Mouse (Mus musculus): ENCODE data around the gene Vps37c. TPM values are rescaled to one million over a fixed set of nuclear protein-coding genes. Genes with fewer than 3 reads are reported as not detected.
A peak's percentile ranks its signal among the peaks of the same experiment; 100 is the strongest.

Vps37c gene
- polyA plus RNA-seq, 2 experiments, result 6.0 to 9.3 TPM

DNA sequence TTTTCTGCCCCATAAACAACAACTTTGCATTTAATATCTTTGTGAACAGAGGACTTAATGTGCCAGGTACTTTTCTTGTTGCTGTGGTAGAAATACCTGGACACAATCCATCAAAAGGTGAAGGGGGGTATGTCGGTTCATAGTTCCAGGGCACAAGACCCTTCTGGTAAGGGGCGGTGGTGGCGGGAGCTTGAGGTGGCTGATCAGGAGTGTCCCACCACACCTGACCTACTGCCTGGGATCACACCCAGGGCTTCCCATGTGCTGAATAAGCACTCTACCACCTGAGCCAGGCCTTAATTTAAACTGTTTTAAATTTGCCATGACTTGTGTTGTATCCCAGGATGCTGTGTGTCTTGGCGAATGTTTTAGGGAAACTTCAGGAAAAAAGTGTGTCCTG lies 2.6 kb downstream of the Vps37c start:
- Histone ChIP-seq H3K9me3 (ENCODE audit: control insufficient read depth, low read length) (no peaks in the 10 kb centered on the region), H3K9ac (replicated peaks) (peak overlapping the region; percentile 51), H3K4me2 (ENCODE audit: low read depth) (peak overlapping the region; percentile 86), H3K4me1 (replicated peaks; ENCODE audit: control insufficient read depth in 2 of 2, insufficient read depth in 2 of 2, low read length in 1 of 2) (peaks cover 42 to 56% of the 10 kb centered on the region in 2 experiments), H3K27me3 (ENCODE audit: control insufficient read depth, insufficient read depth, low read length) (no peaks in the 10 kb centered on the region), H3K36me3 (replicated peaks; ENCODE audit: control insufficient read depth, insufficient read depth, low read depth) (no peaks in the 10 kb centered on the region), H3K27ac (peak overlapping the region; percentile 76), H3K4me3 (ENCODE audit: insufficient read depth in 1 of 2, low read depth in 2 of 2, low read length in 2 of 2) (peak overlapping the region in 1 of 2 experiments; percentile 4; a peak in 1 of 4 replicates)
- no peak for TF ChIP-seq EP300 (IDR thresholded peaks at IDR 0.05; ENCODE audit: low read depth)
- TF ChIP-seq CTCF (IDR thresholded peaks at IDR 0.05; ENCODE audit: low read depth), result no peak
- no peak for ATAC-seq (ENCODE audit: insufficient read depth)
- WGBS (ENCODE audit: insufficient replicate concordance), result 76% methylated on average over 4 of the region's 4 CpGs
- DNase-seq (ENCODE audit: low read depth in 3 of 3, low spot score in 3 of 3), result no peak

DNA sequence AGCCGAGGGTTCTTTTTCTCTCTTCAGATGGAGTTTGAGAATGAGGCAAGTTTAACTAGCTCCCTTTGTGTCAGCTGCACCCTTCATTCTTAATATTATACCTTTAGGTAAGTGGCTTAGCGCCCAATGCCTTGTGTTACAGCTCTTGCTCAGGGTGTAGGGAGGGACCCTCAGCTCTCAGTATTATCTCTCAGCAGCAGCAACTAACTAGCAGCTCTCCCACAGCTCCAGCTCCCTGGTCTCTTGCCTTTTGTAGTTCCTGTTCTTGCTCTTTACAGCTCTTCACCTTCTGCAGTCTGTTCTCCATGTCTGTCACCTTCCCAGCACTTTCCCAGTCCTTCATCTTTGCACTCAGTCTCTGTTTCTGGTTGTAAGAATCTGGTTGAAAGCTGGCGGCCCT lies 3.1 kb downstream of the Vps37c start:
- peak overlapping the region; percentile 86 for H3K4me2 ChIP-seq (ENCODE audit: low read depth)
- H3K9me3 ChIP-seq (ENCODE audit: control insufficient read depth, low read length), result no peaks in the 10 kb centered on the region
- 27% methylated on average over 3 of the region's 3 CpGs for WGBS (ENCODE audit: insufficient replicate concordance)
- peak; percentile 25; the same call in 1 of the 2 replicates for TF ChIP-seq EP300 (IDR thresholded peaks at IDR 0.05; ENCODE audit: low read depth)
- no peak for TF ChIP-seq CTCF (IDR thresholded peaks at IDR 0.05; ENCODE audit: low read depth)
- peaks cover 44 to 58% of the 10 kb centered on the region in 2 experiments for H3K4me1 ChIP-seq (replicated peaks; ENCODE audit: control insufficient read depth in 2 of 2, insufficient read depth in 2 of 2, low read length in 1 of 2)
- H3K36me3 ChIP-seq (replicated peaks; ENCODE audit: control insufficient read depth, insufficient read depth, low read depth), result no peaks in the 10 kb centered on the region
- no peaks in the 10 kb centered on the region for H3K27me3 ChIP-seq (ENCODE audit: control insufficient read depth, insufficient read depth, low read length)
- H3K9ac ChIP-seq (replicated peaks), result peak overlapping the region; percentile 51
- DNase-seq (ENCODE audit: low read depth in 3 of 3, low spot score in 3 of 3) (peak in 2 of 3 experiments; percentile 30 to 45), ATAC-seq (ENCODE audit: insufficient read depth) (peak; percentile 36; the same call in 1 of the 2 replicates)
- peak overlapping the region in 1 of 2 experiments; percentile 4; a peak in 1 of 4 replicates for H3K4me3 ChIP-seq (ENCODE audit: insufficient read depth in 1 of 2, low read depth in 2 of 2, low read length in 2 of 2)
- peak overlapping the region; percentile 76 for H3K27ac ChIP-seq

GRCm38 (mm10) chr19:10692361-10692760 lies 3.8 kb downstream of the Vps37c start:
- no peaks in the 10 kb centered on the region for H3K27me3 ChIP-seq (ENCODE audit: control insufficient read depth, insufficient read depth, low read length)
- peaks cover 46 to 63% of the 10 kb centered on the region in 2 experiments for H3K4me1 ChIP-seq (replicated peaks; ENCODE audit: control insufficient read depth in 2 of 2, insufficient read depth in 2 of 2, low read length in 1 of 2)
- H3K4me2 ChIP-seq (ENCODE audit: low read depth), result peak overlapping the region; percentile 86
- no peaks in the 10 kb centered on the region for H3K36me3 ChIP-seq (replicated peaks; ENCODE audit: control insufficient read depth, insufficient read depth, low read depth)
- TF ChIP-seq CTCF (IDR thresholded peaks at IDR 0.05; ENCODE audit: low read depth), result no peak
- no peak for TF ChIP-seq EP300 (IDR thresholded peaks at IDR 0.05; ENCODE audit: low read depth)
- H3K27ac ChIP-seq, result peak overlapping the region; percentile 76
- no peaks in the 10 kb centered on the region for H3K9me3 ChIP-seq (ENCODE audit: control insufficient read depth, low read length)
- 74% methylated on average over 4 of the region's 4 CpGs for WGBS (ENCODE audit: insufficient replicate concordance)
- no peak overlapping the region for H3K4me3 ChIP-seq (ENCODE audit: insufficient read depth in 1 of 2, low read depth in 2 of 2, low read length in 2 of 2)
- no peak for ATAC-seq (ENCODE audit: insufficient read depth)
- peak overlapping the region; percentile 51 for H3K9ac ChIP-seq (replicated peaks)
- DNase-seq (ENCODE audit: low read depth in 3 of 3, low spot score in 3 of 3), result no peak

- no peak for ATAC-seq (ENCODE audit: insufficient read depth)
- no peak for TF ChIP-seq EP300 (IDR thresholded peaks at IDR 0.05; ENCODE audit: low read depth)
- no peak for TF ChIP-seq CTCF (IDR thresholded peaks at IDR 0.05; ENCODE audit: low read depth)
Observed at GRCm38 (mm10) chr19:10693926-10694682, 5.6 kb downstream of the Vps37c start.

GRCm38 (mm10) chr19:10695801-10696200 lies 7.3 kb downstream of the Vps37c start:
- H3K36me3 ChIP-seq (replicated peaks; ENCODE audit: control insufficient read depth, insufficient read depth, low read depth), result no peaks in the 10 kb centered on the region
- no peak overlapping the region for H3K4me3 ChIP-seq (ENCODE audit: insufficient read depth in 1 of 2, low read depth in 2 of 2, low read length in 2 of 2)
- H3K4me1 ChIP-seq (replicated peaks; ENCODE audit: control insufficient read depth in 2 of 2, insufficient read depth in 2 of 2, low read length in 1 of 2), result peaks cover 46 to 71% of the 10 kb centered on the region in 2 experiments
- no peak overlapping the region for H3K27ac ChIP-seq
- TF ChIP-seq EP300 (IDR thresholded peaks at IDR 0.05; ENCODE audit: low read depth), result no peak
- TF ChIP-seq CTCF (IDR thresholded peaks at IDR 0.05; ENCODE audit: low read depth), result no peak
- no peaks in the 10 kb centered on the region for H3K27me3 ChIP-seq (ENCODE audit: control insufficient read depth, insufficient read depth, low read length)
- no peak for ATAC-seq (ENCODE audit: insufficient read depth)
- DNase-seq (ENCODE audit: low read depth in 3 of 3, low spot score in 3 of 3), result no peak
- WGBS (ENCODE audit: insufficient replicate concordance), result 67% methylated on average over 7 of the region's 7 CpGs
- H3K4me2 ChIP-seq (ENCODE audit: low read depth), result no peak overlapping the region
- no peaks in the 10 kb centered on the region for H3K9me3 ChIP-seq (ENCODE audit: control insufficient read depth, low read length)
- no peak overlapping the region for H3K9ac ChIP-seq (replicated peaks)

More at GRCm38 (mm10) chr19:10693926-10694682, 5.6 kb downstream of the Vps37c start:
- no peak for DNase-seq (ENCODE audit: low read depth in 3 of 3, low spot score in 3 of 3)
- no peak overlapping the region for H3K4me2 ChIP-seq (ENCODE audit: low read depth)
- H3K27ac ChIP-seq, result no peak overlapping the region
- WGBS (ENCODE audit: insufficient replicate concordance), result 55% methylated on average over 10 of the region's 10 CpGs
- no peak overlapping the region for H3K9ac ChIP-seq (replicated peaks)
- no peaks in the 10 kb centered on the region for H3K27me3 ChIP-seq (ENCODE audit: control insufficient read depth, insufficient read depth, low read length)
- H3K4me3 ChIP-seq (ENCODE audit: insufficient read depth in 1 of 2, low read depth in 2 of 2, low read length in 2 of 2), result no peak overlapping the region
- no peaks in the 10 kb centered on the region for H3K36me3 ChIP-seq (replicated peaks; ENCODE audit: control insufficient read depth, insufficient read depth, low read depth)
- peaks cover 49 to 73% of the 10 kb centered on the region in 2 experiments for H3K4me1 ChIP-seq (replicated peaks; ENCODE audit: control insufficient read depth in 2 of 2, insufficient read depth in 2 of 2, low read length in 1 of 2)
- H3K9me3 ChIP-seq (ENCODE audit: control insufficient read depth, low read length), result no peaks in the 10 kb centered on the region
